Mouse (Mus musculus) lung, embryonic 16.5 days (tissue): ENCODE data around the gene Cdkn3. TPM values are rescaled to one million over a fixed set of nuclear protein-coding genes. Genes with fewer than 3 reads are reported as not detected.
"Not testable (repeated sequence)": the region's sequence is repeated elsewhere in the genome, so short reads cannot be mapped to it uniquely, and the experiment has no call there.

Experiments used
- ATAC-seq: fragments of 200-750 bp; cut with Nextera tagmentation; 2 replicates; pipeline ENCODE4 v1.8.0; 2017; ENCODE audit warnings: low read depth, mild to moderate bottlenecking, moderate library complexity
- H3K27ac ChIP-seq: fragments of 300-500 bp; sonication (generic); 2 replicates; pipeline ENCODE4 v1.5.1; 2014; ENCODE audit warnings: mild to moderate bottlenecking, control low read depth, low read length
- H3K27me3 ChIP-seq: fragments of 300-500 bp; sonication (generic); 2 replicates; pipeline ENCODE4 v1.6.1; 2014; ENCODE audit warnings: low read depth, low read length, mixed read lengths; ENCODE audit not compliant: control insufficient read depth, insufficient read depth
- H3K36me3 ChIP-seq: fragments of 300-500 bp; sonication (generic); 2 replicates; pipeline ENCODE4 v1.6.1; 2014; ENCODE audit warnings: low read length; ENCODE audit not compliant: control insufficient read depth, insufficient read depth
- H3K4me1 ChIP-seq: fragments of 300-500 bp; sonication (generic); replicated peaks from 2 replicates; pipeline ENCODE4 v1.6.1; 2014; ENCODE audit warnings: low read length, mixed read lengths; ENCODE audit not compliant: control insufficient read depth, insufficient read depth
- H3K4me2 ChIP-seq: fragments of 300-500 bp; sonication (generic); 2 replicates; pipeline ENCODE4 v1.6.1; 2014; ENCODE audit warnings: low read depth, low read length, control low read depth
- H3K4me3 ChIP-seq: fragments of 300-500 bp; sonication (generic); 2 replicates; pipeline ENCODE4 v1.5.1; 2014; ENCODE audit warnings: mild to moderate bottlenecking, low read length, control low read depth
- H3K9ac ChIP-seq: fragments of 300-500 bp; sonication (generic); 2 replicates; pipeline ENCODE4 v1.6.1; 2014; ENCODE audit warnings: low read length, control low read depth
- H3K9me3 ChIP-seq: fragments of 300-500 bp; sonication (generic); 2 replicates; pipeline ENCODE4 v1.6.1; 2016; ENCODE audit warnings: low read length; ENCODE audit not compliant: control insufficient read depth
- WGBS: fragments of 180-500 bp; shearing (Covaris S2); extraction: QIAGEN DNeasy Blood & Tissue Kit; methylation state at CpG from one replicate; pipeline ENCODE4 v1.1.7; 2014; 5-methylcytosine and 5-hydroxymethylcytosine counted together
- polyA plus RNA-seq: library from polyadenylated mRNA; unstranded; fragments of >200 nt; fragmentation: Nextera tagmentation; extraction: Ambion mirVana; gene quantifications from 2 replicates; pipeline ENCODE4 v1.2.1, GENCODE M21; 2015

The Cdkn3 gene
- polyA plus RNA-seq, 1 experiment from 2014 or later: 73.6 TPM

GRCm38 (mm10) chr14:46737346-46737745 is 23.0 kb upstream of the Cdkn3 start:
- H3K27me3 ChIP-seq, H3K9me3 ChIP-seq, H3K9ac ChIP-seq, ATAC-seq, H3K4me2 ChIP-seq, H3K27ac ChIP-seq, H3K4me1 ChIP-seq, H3K36me3 ChIP-seq, H3K4me3 ChIP-seq: not testable (repeated sequence)

- Histone ChIP-seq H3K27ac (no peak overlapping the region), H3K9me3 (no peaks in the 10 kb centered on the region), H3K4me2 (no peak overlapping the region), H3K4me3 (no peak overlapping the region), H3K4me1 (no peaks in the 10 kb centered on the region), H3K27me3 (no peaks in the 10 kb centered on the region), H3K9ac (no peak overlapping the region), H3K36me3 (no peaks in the 10 kb centered on the region)
- WGBS: 84% methylated on average over 2 of the region's 2 CpGs
- ATAC-seq: no peak
These were observed 17.7 kb upstream of the Cdkn3 start for GRCm38 (mm10) chr14:46742674-46743073.

- Histone ChIP-seq H3K4me1 (no peaks in the 10 kb centered on the region), H3K4me3 (no peak overlapping the region), H3K27ac (no peak overlapping the region), H3K9ac (no peak overlapping the region), H3K27me3 (no peaks in the 10 kb centered on the region), H3K4me2 (no peak overlapping the region), H3K9me3 (no peaks in the 10 kb centered on the region), H3K36me3 (no peaks in the 10 kb centered on the region)
- WGBS: 92% methylated on average over 8 of the region's 8 CpGs
- no peak for ATAC-seq
These were observed 14.9 kb upstream of the Cdkn3 start for GRCm38 (mm10) chr14:46745413-46745812.

- not testable (repeated sequence) for H3K36me3 ChIP-seq, ATAC-seq, H3K27ac ChIP-seq, H3K27me3 ChIP-seq, H3K4me1 ChIP-seq, H3K9ac ChIP-seq, H3K4me2 ChIP-seq, H3K9me3 ChIP-seq, H3K4me3 ChIP-seq
- 53% methylated on average over 8 of the region's 10 CpGs for WGBS
These were observed 6.0 kb upstream of the Cdkn3 start for GRCm38 (mm10) chr14:46754371-46754770.

GRCm38 (mm10) chr14:46755851-46756250 is 4.5 kb upstream of the Cdkn3 start:
- Histone ChIP-seq H3K27me3 (no peaks in the 10 kb centered on the region), H3K9ac (no peak overlapping the region), H3K4me2 (no peak overlapping the region), H3K36me3 (no peaks in the 10 kb centered on the region), H3K4me1 (no peaks in the 10 kb centered on the region; the same call in none of the 2 replicates), H3K9me3 (peaks cover 4% of the 10 kb centered on the region; the same call in 1 of the 2 replicates), H3K4me3 (no peak overlapping the region), H3K27ac (no peak overlapping the region)
- WGBS: 90% methylated on average over 8 of the region's 8 CpGs
- ATAC-seq: no peak

- H3K36me3 ChIP-seq: no peaks in the 10 kb centered on the region
- H3K4me1 ChIP-seq: peaks cover 8% of the 10 kb centered on the region
- H3K27ac ChIP-seq: no peak overlapping the region
- H3K4me2 ChIP-seq: no peak overlapping the region
- peaks cover 4% of the 10 kb centered on the region; the same call in 1 of the 2 replicates for H3K9me3 ChIP-seq
- H3K9ac ChIP-seq: no peak overlapping the region
- ATAC-seq: no peak
- WGBS: 53% methylated on average over 9 of the region's 9 CpGs
- H3K27me3 ChIP-seq: no peaks in the 10 kb centered on the region
- H3K4me3 ChIP-seq: no peak overlapping the region
These were observed 2.6 kb upstream of the Cdkn3 start for GRCm38 (mm10) chr14:46757736-46758135.

DNA sequence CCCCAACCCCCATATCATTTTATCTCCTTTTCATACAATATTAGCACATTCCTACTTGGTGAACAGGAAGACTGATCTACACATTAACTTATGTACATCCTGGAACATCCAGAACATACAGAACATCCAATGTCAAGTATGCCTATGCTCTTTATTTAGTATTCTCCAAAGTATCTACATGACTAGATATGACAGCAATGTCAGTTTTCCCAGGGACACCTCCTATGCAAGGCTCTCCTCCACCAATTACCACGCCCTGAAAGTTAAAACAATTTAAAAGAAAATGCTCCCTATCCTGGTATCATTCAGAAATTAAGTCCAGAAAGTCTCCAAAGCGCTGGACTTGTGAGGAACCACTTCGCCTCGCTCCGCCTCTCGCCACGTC is 379 bp upstream of the Cdkn3 start:
- no peak overlapping the region for H3K9ac ChIP-seq
- H3K4me1 ChIP-seq: peaks cover 8% of the 10 kb centered on the region
- peak overlapping the region; percentile 63 for H3K4me2 ChIP-seq
- no peak overlapping the region for H3K27ac ChIP-seq
- 1% methylated on average over 7 of the region's 7 CpGs for WGBS
- peak overlapping the region; percentile 92 for H3K4me3 ChIP-seq
- peaks cover 4% of the 10 kb centered on the region; the same call in 1 of the 2 replicates for H3K9me3 ChIP-seq
- ATAC-seq: no peak; the same call in 1 of the 2 replicates
- no peaks in the 10 kb centered on the region for H3K27me3 ChIP-seq
- H3K36me3 ChIP-seq: peaks cover 10% of the 10 kb centered on the region

- 30% methylated on average over 6 of the region's 6 CpGs for WGBS
These were observed 845 bp downstream of the Cdkn3 start for GRCm38 (mm10) chr14:46761186-46761585.

GRCm38 (mm10) chr14:46767116-46767515 is 6.8 kb downstream of the Cdkn3 start:
- Histone ChIP-seq H3K36me3 (peaks cover 34% of the 10 kb centered on the region), H3K4me3 (no peak overlapping the region)
- ATAC-seq: no peak

More at GRCm38 (mm10) chr14:46761186-46761585, 845 bp downstream of the Cdkn3 start:
- H3K9me3 ChIP-seq: peaks cover 4% of the 10 kb centered on the region; the same call in 1 of the 2 replicates
- peak overlapping the region; percentile 92 for H3K4me3 ChIP-seq
- no peak for ATAC-seq
- H3K27ac ChIP-seq: no peak overlapping the region
- peak overlapping the region; percentile 81 for H3K9ac ChIP-seq
- peaks cover 8% of the 10 kb centered on the region for H3K4me1 ChIP-seq
- H3K27me3 ChIP-seq: no peaks in the 10 kb centered on the region
- peak overlapping the region; percentile 63 for H3K4me2 ChIP-seq
- H3K36me3 ChIP-seq: peaks cover 12% of the 10 kb centered on the region

GRCm38 (mm10) chr14:46770036-46770435 is 9.7 kb downstream of the Cdkn3 start:
- peak; percentile 36; the same call in 1 of the 2 replicates for ATAC-seq
- H3K36me3 ChIP-seq: peaks cover 28% of the 10 kb centered on the region
- 68% methylated on average over 6 of the region's 6 CpGs for WGBS
- H3K4me1 ChIP-seq: no peaks in the 10 kb centered on the region
- H3K27ac ChIP-seq: no peak overlapping the region
- no peaks in the 10 kb centered on the region for H3K27me3 ChIP-seq
- H3K4me2 ChIP-seq: no peak overlapping the region
- no peaks in the 10 kb centered on the region for H3K9me3 ChIP-seq
- H3K9ac ChIP-seq: no peak overlapping the region
- H3K4me3 ChIP-seq: no peak overlapping the region

More at GRCm38 (mm10) chr14:46767116-46767515, 6.8 kb downstream of the Cdkn3 start:
- no peak overlapping the region for H3K4me2 ChIP-seq
- H3K27ac ChIP-seq: no peak overlapping the region
- WGBS: 68% methylated on average over 12 of the region's 12 CpGs
- H3K27me3 ChIP-seq: no peaks in the 10 kb centered on the region
- no peaks in the 10 kb centered on the region for H3K9me3 ChIP-seq
- H3K4me1 ChIP-seq: peaks cover under 1% of the 10 kb centered on the region
- no peak overlapping the region for H3K9ac ChIP-seq
